Mouse (Mus musculus) neural tube, embryonic 10.5 days (tissue): Measurements from ENCODE around the gene Xpo4.
A peak's percentile ranks its signal among the peaks of the same experiment; 100 is the strongest.
"Not testable (repeated sequence)": the region's sequence is repeated elsewhere in the genome, so short reads cannot be mapped to it uniquely, and the experiment has no call there.

Source experiments
- DNase-seq: peaks from one replicate; pipeline ENCODE4 v3.0.0-alpha.2; 2017; ENCODE audit warnings: low spot score; ENCODE audit errors: extremely low spot score

Gene Xpo4

GRCm38 (mm10) chr14:57682751-57683150 is 17.5 kb upstream of the Xpo4 start:
- no peak for DNase-seq

- peak; percentile 83 for DNase-seq
These were observed 14.8 kb upstream of the Xpo4 start for GRCm38 (mm10) chr14:57679958-57680535.

- DNase-seq = no peak
These were observed 14.3 kb upstream of the Xpo4 start for GRCm38 (mm10) chr14:57679523-57679922.

- DNase-seq = no peak
These were observed 10.3 kb upstream of the Xpo4 start for GRCm38 (mm10) chr14:57675481-57675880.

DNA sequence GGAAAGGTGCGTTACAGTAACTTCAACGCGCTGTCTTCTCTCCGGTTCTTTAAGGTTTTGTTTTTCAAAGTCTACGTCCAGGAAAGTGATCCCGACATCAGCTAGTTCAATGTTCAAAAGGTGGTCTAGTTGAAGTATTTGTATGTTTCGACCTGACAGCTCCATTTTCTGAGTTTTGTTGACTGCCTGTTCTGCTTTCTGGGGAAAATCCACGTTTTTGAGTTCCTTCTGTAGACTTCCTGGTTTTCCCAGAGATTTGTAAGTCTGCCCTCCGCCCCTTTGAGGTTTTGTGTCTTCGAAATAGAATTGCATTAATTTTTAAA is 359 bp upstream of the Xpo4 start:
- no peak for DNase-seq

DNA sequence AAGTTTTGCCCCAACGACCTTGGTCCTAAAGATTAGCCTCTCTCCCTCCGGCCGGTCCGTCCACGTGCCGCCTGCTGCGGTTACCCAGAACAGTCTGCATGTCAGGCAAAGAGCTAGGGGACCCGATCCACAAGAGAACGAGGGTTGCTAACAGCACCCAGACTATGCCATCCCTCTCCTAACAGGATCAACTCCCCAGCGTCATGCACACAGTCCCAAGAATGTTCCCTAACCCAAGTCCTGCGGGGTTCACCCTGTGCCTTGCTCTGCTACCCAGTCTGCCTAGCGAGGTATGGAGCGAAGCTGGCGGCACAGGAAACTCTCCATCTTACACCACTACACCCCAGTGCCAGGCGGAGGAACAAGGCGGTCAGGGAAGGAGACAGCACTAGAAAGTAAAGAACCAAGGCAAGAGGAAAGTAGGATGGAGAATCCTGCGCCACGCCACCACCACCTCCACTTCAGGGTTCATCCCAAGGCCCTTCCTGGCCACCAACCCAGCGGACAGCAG is 864 bp downstream of the Xpo4 start:
- no peak for DNase-seq

DNA sequence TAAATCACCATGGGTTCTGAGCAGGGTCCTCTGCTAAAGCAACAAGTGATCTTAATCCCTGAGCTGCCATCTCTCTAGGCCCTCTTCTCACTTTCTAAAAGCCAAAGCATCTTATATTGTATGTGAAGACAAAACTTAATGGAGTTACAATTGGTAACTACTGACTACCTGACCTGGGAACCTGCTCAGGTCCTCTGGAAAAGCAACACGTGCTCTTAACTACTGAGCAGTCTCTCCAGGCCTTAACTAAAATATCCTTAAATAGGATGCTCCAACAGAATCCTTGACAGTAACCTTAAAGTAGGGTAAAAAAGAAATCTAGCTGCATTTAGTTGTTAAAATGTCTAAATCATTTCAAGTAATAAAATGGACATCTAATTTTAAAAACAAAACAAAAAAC is 1.6 kb downstream of the Xpo4 start:
- DNase-seq = no peak

- DNase-seq = no peak
These were observed 6.9 kb downstream of the Xpo4 start for GRCm38 (mm10) chr14:57658301-57658700.

- no peak for DNase-seq
These were observed 7.7 kb downstream of the Xpo4 start for GRCm38 (mm10) chr14:57657500-57657899.

DNA sequence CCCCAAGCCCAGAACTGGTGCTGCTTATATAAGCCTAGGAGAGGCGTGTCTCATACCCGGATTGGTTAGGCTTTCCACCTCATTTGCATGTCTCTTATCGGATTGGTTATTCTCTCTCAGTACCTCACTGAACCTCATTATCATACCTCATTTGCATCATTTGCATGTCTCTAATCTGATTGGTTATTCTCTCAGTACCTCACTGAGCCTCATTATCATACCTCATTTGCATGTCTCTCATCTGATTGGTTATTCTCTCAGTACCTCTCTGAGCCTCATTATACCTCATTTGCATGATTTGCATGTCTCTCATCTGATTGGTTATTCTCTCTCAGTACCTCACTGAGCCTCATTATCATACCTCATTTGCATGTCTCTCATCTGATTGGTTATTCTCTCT is 8.7 kb downstream of the Xpo4 start:
- DNase-seq = not testable (repeated sequence)

DNA sequence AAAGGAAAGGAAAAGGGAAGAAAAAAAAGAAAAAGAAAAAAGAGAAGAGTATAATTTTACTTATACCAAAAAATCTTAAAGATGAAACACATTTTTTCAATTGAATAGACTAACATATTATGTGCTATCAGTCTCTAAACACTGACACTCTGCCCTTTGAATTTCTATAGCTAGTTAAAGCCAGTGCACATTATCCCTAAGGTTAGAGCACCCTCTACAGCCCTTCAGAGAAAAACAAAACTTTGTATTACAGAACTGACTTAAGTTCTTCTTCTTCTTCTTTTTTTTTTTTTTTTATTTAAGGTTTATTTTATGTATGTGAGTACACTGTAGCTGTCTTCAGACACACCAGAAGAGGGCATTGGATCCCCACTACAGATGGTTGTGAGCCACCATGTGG is 15.7 kb downstream of the Xpo4 start:
- DNase-seq = no peak

- no peak for DNase-seq
These were observed 19.1 kb downstream of the Xpo4 start for GRCm38 (mm10) chr14:57646155-57646554.

DNA sequence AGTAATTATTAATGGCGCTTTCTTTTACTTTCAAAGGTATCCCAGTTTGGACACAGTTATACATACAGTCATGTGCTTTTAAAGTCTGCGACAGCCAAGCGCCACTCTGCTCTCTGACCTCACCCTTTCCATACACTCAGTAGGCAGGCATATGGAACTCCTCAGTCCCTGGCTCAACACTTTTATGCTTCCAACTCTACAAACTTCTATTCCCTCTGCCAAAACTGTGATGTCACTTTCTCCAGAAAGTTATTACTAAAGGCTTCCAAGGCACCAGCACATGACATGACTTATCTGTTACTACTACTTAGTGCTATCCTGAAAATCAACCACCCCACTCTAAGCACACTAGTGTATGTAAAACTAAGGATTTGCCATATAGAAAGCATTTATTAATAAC is 26.1 kb downstream of the Xpo4 start:
- DNase-seq = no peak

GRCm38 (mm10) chr14:57634141-57634540 is 31.1 kb downstream of the Xpo4 start:
- no peak for DNase-seq

- no peak for DNase-seq
These were observed 35.6 kb downstream of the Xpo4 start for GRCm38 (mm10) chr14:57629595-57629994.

- no peak for DNase-seq
These were observed 42.3 kb downstream of the Xpo4 start for GRCm38 (mm10) chr14:57622934-57623333.

- DNase-seq = no peak
These were observed 43.5 kb downstream of the Xpo4 start for GRCm38 (mm10) chr14:57621699-57622098.

DNA sequence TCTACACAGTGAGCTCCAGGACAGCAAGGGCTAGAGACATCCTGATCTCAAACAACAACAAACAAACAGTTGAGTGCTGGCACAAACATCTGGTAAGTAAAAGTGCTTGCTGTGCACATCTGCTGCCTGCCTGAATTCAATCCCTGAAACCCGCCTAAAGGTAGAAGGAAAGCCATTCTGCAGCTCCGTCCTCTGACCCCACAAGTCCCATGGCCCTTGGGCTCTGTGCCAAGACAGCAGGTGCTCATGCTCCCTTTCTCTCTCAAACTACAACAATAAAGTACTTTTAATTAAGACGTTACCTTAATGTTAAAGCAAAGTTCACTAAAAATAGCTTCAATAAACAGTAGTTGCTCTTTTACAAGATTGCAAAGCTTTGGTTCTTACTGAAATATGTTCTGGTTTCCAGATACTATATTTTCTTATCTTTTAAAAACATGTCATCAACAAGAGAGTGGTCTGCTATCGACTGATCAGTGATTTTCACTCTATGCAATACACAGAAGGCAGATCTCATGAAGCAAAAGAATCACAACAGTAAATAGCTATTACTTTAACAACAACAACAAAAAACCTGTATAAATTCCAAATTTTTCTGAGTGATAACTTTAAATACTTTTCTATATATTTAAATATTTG is 44.5 kb downstream of the Xpo4 start:
- DNase-seq = no peak

- no peak for DNase-seq
These were observed 45.7 kb downstream of the Xpo4 start for GRCm38 (mm10) chr14:57619487-57619886.

- no peak for DNase-seq
These were observed 47.6 kb downstream of the Xpo4 start for GRCm38 (mm10) chr14:57617675-57618074.

GRCm38 (mm10) chr14:57616339-57616965 is 48.8 kb downstream of the Xpo4 start:
- DNase-seq = no peak

DNA sequence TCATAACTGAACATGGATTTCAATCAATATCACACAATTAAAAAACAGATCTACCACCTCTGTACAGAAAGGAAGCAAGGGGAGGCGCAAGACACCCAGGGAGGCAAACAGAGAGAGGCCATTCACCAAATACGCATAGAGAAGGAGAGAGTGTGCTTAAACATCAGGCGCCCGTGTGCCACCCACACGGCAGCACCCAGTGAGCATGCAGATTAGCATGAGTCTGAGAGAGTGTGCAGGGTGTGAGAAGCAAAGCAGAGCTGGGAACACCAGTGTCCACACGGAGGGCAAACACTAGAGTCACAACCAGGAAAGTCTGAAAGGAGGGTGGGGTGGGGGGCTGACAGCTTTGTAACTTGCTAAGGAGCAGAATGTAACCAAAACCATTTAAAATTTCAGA is 49.4 kb downstream of the Xpo4 start:
- DNase-seq = no peak

- DNase-seq = no peak
These were observed 54.2 kb downstream of the Xpo4 start for GRCm38 (mm10) chr14:57611034-57611433.
